Mouse (Mus musculus) embryonic facial prominence, embryonic 15.5 days (tissue): ENCODE data around the gene Inpp5d. TPM values are rescaled to one million over a fixed set of nuclear protein-coding genes. Genes with fewer than 3 reads are reported as not detected.
"Not testable (repeated sequence)": the region's sequence is repeated elsewhere in the genome, so short reads cannot be mapped to it uniquely, and the experiment has no call there.

Experiments
- ATAC-seq: fragments of 200-750 bp; cut with Nextera tagmentation; 2 replicates; pipeline ENCODE4 v1.8.0; 2017; ENCODE audit warnings: low read depth, moderate TSS enrichment; ENCODE audit not compliant: insufficient number of reproducible peaks, low FRiP score, low TSS enrichment
- H3K27ac ChIP-seq: fragments of 300-500 bp; sonication (generic); replicated peaks from 2 replicates; pipeline ENCODE4 v1.5.1; 2015; ENCODE audit warnings: mild to moderate bottlenecking, inconsistent platforms
- H3K27me3 ChIP-seq: fragments of 300-500 bp; sonication (generic); 2 replicates; pipeline ENCODE4 v1.6.1; 2015; ENCODE audit warnings: inconsistent platforms
- H3K36me3 ChIP-seq: fragments of 300-500 bp; sonication (generic); 2 replicates; pipeline ENCODE4 v1.6.1; 2015; ENCODE audit warnings: mild to moderate bottlenecking, inconsistent platforms
- H3K4me1 ChIP-seq: fragments of 300-500 bp; sonication (generic); 2 replicates; pipeline ENCODE4 v1.6.1; 2015; ENCODE audit warnings: inconsistent platforms
- H3K4me2 ChIP-seq: fragments of 300-500 bp; sonication (generic); replicated peaks from 2 replicates; pipeline ENCODE4 v1.6.1; 2015; ENCODE audit warnings: mild to moderate bottlenecking, inconsistent platforms
- H3K4me3 ChIP-seq: fragments of 300-500 bp; sonication (generic); replicated peaks from 2 replicates; pipeline ENCODE4 v1.5.1; 2015; ENCODE audit warnings: mild to moderate bottlenecking, inconsistent platforms
- H3K9ac ChIP-seq: fragments of 300-500 bp; sonication (generic); 2 replicates; pipeline ENCODE4 v1.6.1; 2015; ENCODE audit warnings: inconsistent platforms
- H3K9me3 ChIP-seq: fragments of 300-500 bp; sonication (generic); replicated peaks from 2 replicates; pipeline ENCODE4 v1.6.1; 2016; ENCODE audit warnings: inconsistent platforms
- WGBS: fragments of 180-500 bp; shearing (Covaris S2); methylation state at CpG from one replicate; pipeline ENCODE4 v1.1.7; 2015; 5-methylcytosine and 5-hydroxymethylcytosine counted together
- polyA plus RNA-seq: library from polyadenylated mRNA; unstranded; fragments of >200 nt; fragmentation: Nextera tagmentation; extraction: Ambion mirVana; gene quantifications from 2 replicates; pipeline ENCODE4 v1.2.1, GENCODE M21; 2015

The Inpp5d gene
- polyA plus RNA-seq, 1 experiment from 2014 or later = 9.7 TPM

GRCm38 (mm10) chr1:87682473-87682872 lies 62.4 kb downstream of the Inpp5d start:
- not testable (repeated sequence) for H3K9me3 ChIP-seq, H3K4me2 ChIP-seq, H3K4me1 ChIP-seq, H3K4me3 ChIP-seq, H3K27me3 ChIP-seq, ATAC-seq, H3K36me3 ChIP-seq, H3K9ac ChIP-seq, H3K27ac ChIP-seq
- WGBS = 87% methylated on average over 7 of the region's 7 CpGs

- Histone ChIP-seq H3K4me3 (no peak overlapping the region), H3K4me2 (no peak overlapping the region), H3K4me1 (no peaks in the 10 kb centered on the region), H3K9ac (no peak overlapping the region), H3K9me3 (no peaks in the 10 kb centered on the region), H3K27ac (no peak overlapping the region), H3K36me3 (no peaks in the 10 kb centered on the region), H3K27me3 (no peaks in the 10 kb centered on the region)
- WGBS = 88% methylated on average over 5 of the region's 5 CpGs
- no peak for ATAC-seq
These were observed 64.0 kb downstream of the Inpp5d start for GRCm38 (mm10) chr1:87684071-87684470.

- Histone ChIP-seq H3K4me1 (no peaks in the 10 kb centered on the region), H3K4me3 (no peak overlapping the region), H3K36me3 (no peaks in the 10 kb centered on the region), H3K9ac (no peak overlapping the region), H3K9me3 (no peaks in the 10 kb centered on the region), H3K27me3 (no peaks in the 10 kb centered on the region), H3K27ac (no peak overlapping the region), H3K4me2 (no peak overlapping the region)
- no peak for ATAC-seq
- 84% methylated on average over 3 of the region's 3 CpGs for WGBS
These were observed 64.7 kb downstream of the Inpp5d start for GRCm38 (mm10) chr1:87684791-87685190.

DNA sequence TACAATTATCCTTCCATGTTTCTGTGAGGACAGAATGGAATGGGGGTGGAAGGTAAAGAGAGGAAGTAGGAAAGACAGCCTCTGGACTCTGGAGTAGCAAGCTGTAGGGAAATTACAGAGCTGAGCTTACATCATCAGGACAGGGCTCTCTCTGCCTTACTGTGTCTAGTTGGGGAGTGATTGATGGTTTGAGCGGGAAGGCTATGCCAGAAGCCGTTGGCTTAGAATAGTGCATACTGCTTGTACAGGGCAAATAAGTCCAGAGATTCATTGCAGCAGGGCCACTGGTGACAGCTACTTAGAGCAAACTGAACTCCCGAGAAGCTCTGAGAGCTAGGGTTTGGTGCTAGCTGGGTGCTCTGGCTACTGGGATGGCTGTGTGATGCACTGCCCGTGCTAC lies 66.2 kb downstream of the Inpp5d start:
- Histone ChIP-seq H3K4me2 (no peak overlapping the region), H3K4me1 (no peaks in the 10 kb centered on the region), H3K9ac (no peak overlapping the region), H3K4me3 (no peak overlapping the region), H3K27me3 (no peaks in the 10 kb centered on the region), H3K9me3 (no peaks in the 10 kb centered on the region), H3K27ac (0 out of 2 replicates have a peak overlapping the region, but pooled peaks have one; percentile 22), H3K36me3 (no peaks in the 10 kb centered on the region)
- no peak for ATAC-seq
- WGBS = 62% methylated on average over 4 of the region's 4 CpGs

- Histone ChIP-seq H3K36me3 (no peaks in the 10 kb centered on the region), H3K4me2 (no peak overlapping the region), H3K9ac (no peak overlapping the region), H3K4me3 (no peak overlapping the region), H3K27ac (no peak overlapping the region), H3K9me3 (no peaks in the 10 kb centered on the region), H3K4me1 (no peaks in the 10 kb centered on the region), H3K27me3 (no peaks in the 10 kb centered on the region)
- ATAC-seq = no peak
- 9% methylated on average over 1 of the region's 1 CpGs for WGBS
These were observed 66.9 kb downstream of the Inpp5d start for GRCm38 (mm10) chr1:87687009-87687408.

- Histone ChIP-seq H3K4me1 (no peaks in the 10 kb centered on the region), H3K4me3 (no peak overlapping the region), H3K27me3 (no peaks in the 10 kb centered on the region), H3K27ac (no peak overlapping the region), H3K9me3 (no peaks in the 10 kb centered on the region), H3K4me2 (no peak overlapping the region), H3K36me3 (no peaks in the 10 kb centered on the region), H3K9ac (no peak overlapping the region)
- 95% methylated on average over 1 of the region's 1 CpGs for WGBS
- no peak for ATAC-seq
These were observed 69.7 kb downstream of the Inpp5d start for GRCm38 (mm10) chr1:87689661-87690341.

GRCm38 (mm10) chr1:87696358-87696757 lies 76.2 kb downstream of the Inpp5d start:
- no peaks in the 10 kb centered on the region for H3K4me1 ChIP-seq
- H3K4me2 ChIP-seq = no peak overlapping the region
- H3K36me3 ChIP-seq = no peaks in the 10 kb centered on the region
- H3K4me3 ChIP-seq = no peak overlapping the region
- H3K27me3 ChIP-seq = no peaks in the 10 kb centered on the region
- H3K9ac ChIP-seq = no peak overlapping the region
- no peak overlapping the region for H3K27ac ChIP-seq
- no peak for ATAC-seq
- no peaks in the 10 kb centered on the region for H3K9me3 ChIP-seq
- 62% methylated on average over 5 of the region's 5 CpGs for WGBS

- Histone ChIP-seq H3K4me3 (no peak overlapping the region), H3K27me3 (no peaks in the 10 kb centered on the region), H3K9me3 (no peaks in the 10 kb centered on the region), H3K27ac (no peak overlapping the region), H3K4me2 (no peak overlapping the region), H3K4me1 (no peaks in the 10 kb centered on the region), H3K9ac (no peak overlapping the region), H3K36me3 (no peaks in the 10 kb centered on the region)
- ATAC-seq = no peak
- 79% methylated on average over 6 of the region's 6 CpGs for WGBS
These were observed 77.9 kb downstream of the Inpp5d start for GRCm38 (mm10) chr1:87698010-87698409.

DNA sequence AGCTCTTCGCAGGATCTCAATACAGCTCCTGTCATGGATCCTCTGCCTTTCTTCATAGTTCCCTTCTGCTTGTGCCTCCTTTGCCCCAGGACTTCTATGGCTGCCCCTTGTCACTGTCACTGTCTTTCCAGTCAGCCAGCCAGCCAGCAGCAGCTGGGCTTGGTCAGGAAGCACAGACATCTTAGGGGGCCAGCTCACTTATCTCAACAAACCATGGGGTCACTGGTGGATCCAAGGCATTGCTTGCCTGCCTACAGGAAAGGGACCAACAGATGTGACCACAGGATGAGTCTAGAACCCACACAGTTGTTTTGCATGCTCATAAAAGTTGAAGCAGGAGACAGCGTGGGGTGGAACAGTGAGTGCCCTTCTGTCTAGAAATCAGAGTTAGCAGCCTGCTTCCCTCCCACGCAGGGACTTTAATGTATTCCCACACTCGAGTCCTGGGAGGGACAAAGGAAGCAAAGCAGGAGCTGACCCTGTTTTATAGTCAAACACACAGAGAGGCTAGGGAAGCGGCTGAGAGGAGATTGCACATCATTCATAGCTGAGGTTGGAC lies 79.9 kb downstream of the Inpp5d start:
- ATAC-seq = no peak
- no peaks in the 10 kb centered on the region for H3K9me3 ChIP-seq
- no peaks in the 10 kb centered on the region for H3K27me3 ChIP-seq
- no peak overlapping the region for H3K4me3 ChIP-seq
- no peaks in the 10 kb centered on the region for H3K36me3 ChIP-seq
- no peak overlapping the region for H3K27ac ChIP-seq
- H3K9ac ChIP-seq = no peak overlapping the region
- WGBS = 72% methylated on average over 5 of the region's 5 CpGs
- H3K4me1 ChIP-seq = no peaks in the 10 kb centered on the region
- no peak overlapping the region for H3K4me2 ChIP-seq

DNA sequence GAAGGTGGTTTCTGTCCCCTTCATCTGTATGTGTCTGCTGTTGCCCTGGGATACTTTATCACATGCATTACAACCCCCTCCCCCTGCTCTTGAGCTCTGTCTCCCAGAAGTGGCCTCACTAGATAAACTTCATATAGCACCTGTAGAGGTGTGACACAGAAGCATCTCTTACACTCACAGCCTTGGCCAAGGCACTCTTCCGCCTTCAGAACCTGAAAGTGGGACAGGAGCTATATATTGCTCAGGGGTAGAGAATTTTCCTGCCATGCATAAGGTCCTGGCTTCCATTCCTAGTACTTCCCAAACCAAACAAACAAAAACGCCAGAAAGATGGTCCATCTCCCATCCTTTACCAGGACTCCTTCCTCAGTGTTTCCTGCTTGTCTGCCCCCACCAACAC lies 84.1 kb downstream of the Inpp5d start:
- no peaks in the 10 kb centered on the region for H3K27me3 ChIP-seq
- H3K4me1 ChIP-seq = no peaks in the 10 kb centered on the region
- no peak overlapping the region for H3K9ac ChIP-seq
- no peaks in the 10 kb centered on the region for H3K36me3 ChIP-seq
- WGBS = 76% methylated on average over 2 of the region's 2 CpGs
- no peak overlapping the region for H3K27ac ChIP-seq
- no peak for ATAC-seq
- no peaks in the 10 kb centered on the region for H3K9me3 ChIP-seq
- H3K4me3 ChIP-seq = no peak overlapping the region
- H3K4me2 ChIP-seq = no peak overlapping the region

DNA sequence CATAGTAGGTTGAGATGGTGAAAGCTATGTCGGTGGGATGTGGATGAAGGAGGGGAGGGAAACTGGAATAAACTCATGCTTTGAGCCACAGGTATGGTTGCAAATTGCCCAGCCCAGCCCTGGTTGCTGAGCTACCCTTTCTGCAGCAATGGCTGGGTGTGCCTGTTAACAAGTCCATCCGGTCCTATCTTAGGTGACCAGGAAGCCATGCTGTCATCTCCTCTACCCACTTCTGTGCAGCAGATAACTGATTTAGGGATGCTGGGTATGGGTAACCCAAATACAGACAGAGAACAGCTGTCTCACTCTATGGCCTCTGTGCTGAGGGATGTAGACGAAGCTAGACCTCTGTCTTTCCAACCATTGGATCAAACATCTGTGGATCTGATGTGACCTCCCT lies 86.2 kb downstream of the Inpp5d start:
- Histone ChIP-seq H3K4me3 (no peak overlapping the region), H3K9me3 (no peaks in the 10 kb centered on the region), H3K4me1 (no peaks in the 10 kb centered on the region), H3K9ac (no peak overlapping the region), H3K27ac (no peak overlapping the region), H3K36me3 (no peaks in the 10 kb centered on the region), H3K4me2 (no peak overlapping the region), H3K27me3 (no peaks in the 10 kb centered on the region)
- no peak for ATAC-seq
- 91% methylated on average over 3 of the region's 3 CpGs for WGBS

GRCm38 (mm10) chr1:87709020-87709419 lies 88.9 kb downstream of the Inpp5d start:
- H3K4me2 ChIP-seq = no peak overlapping the region
- no peaks in the 10 kb centered on the region for H3K4me1 ChIP-seq
- WGBS = 59% methylated on average over 6 of the region's 6 CpGs
- H3K27ac ChIP-seq = no peak overlapping the region
- H3K9ac ChIP-seq = no peak overlapping the region
- no peak for ATAC-seq
- H3K9me3 ChIP-seq = no peaks in the 10 kb centered on the region
- no peaks in the 10 kb centered on the region for H3K36me3 ChIP-seq
- H3K27me3 ChIP-seq = 0 out of 2 replicates have a peak, but pooled peaks cover 3% of the 10 kb centered on the region
- H3K4me3 ChIP-seq = no peak overlapping the region
